Comparison of ENCODE assay signal across 15 mouse cellular contexts in the genomic region with DNA sequence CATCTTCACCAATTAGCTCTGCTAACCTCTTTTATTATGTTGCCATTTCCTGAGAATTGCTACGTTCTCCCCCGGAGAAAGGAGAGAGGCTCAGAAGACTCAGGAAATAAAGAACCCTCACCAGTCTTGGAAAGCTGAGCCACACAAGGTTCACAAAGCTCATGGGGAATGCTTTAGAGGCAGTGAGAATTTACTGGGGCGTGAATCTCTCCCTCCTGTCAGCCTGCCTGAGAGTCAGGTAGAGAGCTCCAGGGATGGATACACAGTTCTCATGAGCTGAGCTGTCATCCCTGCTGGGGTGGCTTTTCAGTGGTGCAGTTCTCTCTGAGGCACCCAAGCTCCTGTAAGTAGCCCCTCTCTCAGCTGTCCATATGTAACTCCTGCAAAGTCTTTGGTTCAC.
DNase-seq lines count a peak whose midpoint lies in the region; ATAC-seq and TF ChIP-seq lines count a peak whose summit lies in the region.
"Had no signal": no experiment of that assay in that cellular context is flagged by ENCODE, and none has a peak within 500 bp of the region (broad histone marks: within the 10 kb centered on the region; RNA-seq: fewer than 3 reads in every experiment).

No protein-coding gene starts in this region.

- H3K27me3 ChIP-seq in forebrain, embryonic 10.5 days (ENCODE audit: poor library complexity, severe bottlenecking) = no peaks in the 10 kb centered on the region
- H3K27me3 ChIP-seq in forebrain, embryonic 14.5 days (replicated peaks; ENCODE audit: control insufficient read depth, insufficient read depth, low read length) = no peaks in the 10 kb centered on the region
- H3K27me3 ChIP-seq in midbrain, postnatal 0 days (ENCODE audit: insufficient read depth, low read length) = no peaks in the 10 kb centered on the region
- no peaks in the 10 kb centered on the region for H3K27me3 ChIP-seq in midbrain, embryonic 10.5 days (ENCODE audit: low read depth, poor library complexity, severe bottlenecking)
- no peaks in the 10 kb centered on the region for H3K27me3 ChIP-seq in liver, postnatal 0 days (ENCODE audit: insufficient read depth, low read length)
- H3K27me3 ChIP-seq: heart, embryonic 12.5 days; liver, embryonic 15.5 days had no signal

- H3K27ac ChIP-seq in forebrain, embryonic 10.5 days = 0 out of 2 replicates have a peak overlapping the region, but pooled peaks have one; percentile 2
- no peak overlapping the region for H3K27ac ChIP-seq in forebrain, embryonic 14.5 days (ENCODE audit: low read depth, low read length)
- H3K27ac ChIP-seq in midbrain, postnatal 0 days (ENCODE audit: low read depth, low read length) = no peak overlapping the region
- H3K27ac ChIP-seq in midbrain, embryonic 10.5 days (replicated peaks) = no peak overlapping the region
- no peak overlapping the region for H3K27ac ChIP-seq in liver, postnatal 0 days (ENCODE audit: low read depth)
- H3K27ac ChIP-seq: liver, embryonic 15.5 days had no signal

- TF ChIP-seq EP300 in liver, postnatal 0 days (IDR thresholded peaks at IDR 0.05; ENCODE audit: low read depth) = no peak

- no peak for ATAC-seq in forebrain, embryonic 14.5 days
- ATAC-seq in midbrain, postnatal 0 days (ENCODE audit: low FRiP score) = no peak
- no peak for ATAC-seq in liver, postnatal 0 days
- ATAC-seq: forebrain, postnatal 0 days had no signal

- H3K9me3 ChIP-seq in forebrain, embryonic 10.5 days = no peaks in the 10 kb centered on the region
- H3K9me3 ChIP-seq in forebrain, embryonic 14.5 days (replicated peaks; ENCODE audit: control insufficient read depth, low read length) = no peaks in the 10 kb centered on the region
- H3K9me3 ChIP-seq in midbrain, postnatal 0 days (ENCODE audit: low read length) = no peaks in the 10 kb centered on the region
- H3K9me3 ChIP-seq in midbrain, embryonic 10.5 days (replicated peaks) = no peaks in the 10 kb centered on the region
- H3K9me3 ChIP-seq in liver, postnatal 0 days (ENCODE audit: low read length) = no peaks in the 10 kb centered on the region
- H3K9me3 ChIP-seq: heart, embryonic 12.5 days; liver, embryonic 15.5 days had no signal

- H3K36me3 ChIP-seq in forebrain, embryonic 10.5 days (replicated peaks) = no peaks in the 10 kb centered on the region
- H3K36me3 ChIP-seq in forebrain, embryonic 14.5 days (ENCODE audit: control insufficient read depth, insufficient read depth, low read length) = no peaks in the 10 kb centered on the region
- H3K36me3 ChIP-seq in midbrain, postnatal 0 days (ENCODE audit: insufficient read depth, low read length) = no peaks in the 10 kb centered on the region
- no peaks in the 10 kb centered on the region for H3K36me3 ChIP-seq in midbrain, embryonic 10.5 days
- H3K36me3 ChIP-seq in liver, postnatal 0 days (replicated peaks; ENCODE audit: insufficient read depth, low read length) = no peaks in the 10 kb centered on the region
- H3K36me3 ChIP-seq: heart, embryonic 12.5 days; liver, embryonic 15.5 days had no signal

- peaks cover 7% of the 10 kb centered on the region for H3K4me1 ChIP-seq in forebrain, embryonic 10.5 days
- H3K4me1 ChIP-seq in forebrain, embryonic 14.5 days (ENCODE audit: control insufficient read depth, insufficient read depth, low read length) = no peaks in the 10 kb centered on the region
- peaks cover 4% of the 10 kb centered on the region; the same call in 1 of the 2 replicates for H3K4me1 ChIP-seq in midbrain, postnatal 0 days (ENCODE audit: insufficient read depth, low read length)
- peaks cover 10% of the 10 kb centered on the region for H3K4me1 ChIP-seq in midbrain, embryonic 10.5 days
- H3K4me1 ChIP-seq in liver, postnatal 0 days (ENCODE audit: insufficient read depth) = no peaks in the 10 kb centered on the region
- H3K4me1 ChIP-seq: heart, embryonic 12.5 days; liver, embryonic 15.5 days had no signal

- WGBS in forebrain, embryonic 10.5 days = 11% methylated on average over 3 of the region's 3 CpGs
- WGBS in forebrain, embryonic 14.5 days = 8% methylated on average over 3 of the region's 3 CpGs
- WGBS in midbrain, postnatal 0 days = 8% methylated on average over 3 of the region's 3 CpGs
- WGBS in midbrain, embryonic 10.5 days = 28% methylated on average over 3 of the region's 3 CpGs
- 49% methylated on average over 3 of the region's 3 CpGs for WGBS in liver, postnatal 0 days (ENCODE audit: insufficient replicate concordance)

- no peak overlapping the region for H3K4me3 ChIP-seq in forebrain, embryonic 10.5 days
- H3K4me3 ChIP-seq in forebrain, embryonic 14.5 days (ENCODE audit: low read depth, low read length) = no peak overlapping the region
- H3K4me3 ChIP-seq in midbrain, postnatal 0 days (ENCODE audit: low read depth, low read length) = no peak overlapping the region
- H3K4me3 ChIP-seq in midbrain, embryonic 10.5 days = no peak overlapping the region
- H3K4me3 ChIP-seq in liver, postnatal 0 days (ENCODE audit: low read depth, low read length) = no peak overlapping the region
- H3K4me3 ChIP-seq: erythroblast, embryonic 14.5 days; heart, embryonic 12.5 days; liver, embryonic 15.5 days had no signal

- TF ChIP-seq CTCF in midbrain, postnatal 0 days (IDR thresholded peaks at IDR 0.05) = no peak
- no peak for TF ChIP-seq CTCF in liver, postnatal 0 days (IDR thresholded peaks at IDR 0.05; ENCODE audit: low read depth)

- no peak for DNase-seq in forebrain, embryonic 10.5 days (ENCODE audit: extremely low spot score, low spot score)
- DNase-seq in forebrain, embryonic 14.5 days (ENCODE audit: low spot score) = no peak
- peak; percentile 5 for DNase-seq in midbrain, postnatal 0 days (ENCODE audit: low spot score)
- DNase-seq in midbrain, embryonic 10.5 days (ENCODE audit: low spot score) = no peak
- peak; percentile 19 to 20 for DNase-seq in cerebellum, postnatal 10 days
- no peak for DNase-seq in layer of hippocampus, adult 9-11 months
- DNase-seq in thymus, postnatal 36 days = no peak
- no peak for DNase-seq in liver, postnatal 0 days
- DNase-seq: adrenal gland, postnatal 25 days; forebrain, postnatal 0 days; kidney, adult 18-20 months; lung, postnatal 10 days had no signal

- H3K4me2 ChIP-seq in forebrain, embryonic 14.5 days (ENCODE audit: low read length) = no peak overlapping the region
- H3K4me2 ChIP-seq in midbrain, postnatal 0 days (ENCODE audit: low read depth, low read length, poor library complexity, severe bottlenecking) = no peak overlapping the region
- H3K4me2 ChIP-seq in liver, postnatal 0 days (ENCODE audit: low read depth, low read length) = no peak overlapping the region
- H3K4me2 ChIP-seq: heart, embryonic 12.5 days; liver, embryonic 15.5 days had no signal

- no peak overlapping the region for H3K9ac ChIP-seq in forebrain, embryonic 14.5 days (ENCODE audit: low read length)
- H3K9ac ChIP-seq in midbrain, postnatal 0 days (replicated peaks; ENCODE audit: low read length, poor library complexity, severe bottlenecking) = no peak overlapping the region
- no peak overlapping the region for H3K9ac ChIP-seq in liver, postnatal 0 days (replicated peaks)
- H3K9ac ChIP-seq: forebrain, postnatal 0 days; heart, embryonic 12.5 days; liver, embryonic 15.5 days had no signal

Comparison
In these comparisons a context has a peak if more than half of its experiments do, and no peak if none do; other contexts are left out.
1. DNase-seq: peak in midbrain, postnatal 0 days (single experiment) and cerebellum, postnatal 10 days (2 of 2); none in forebrain, embryonic 10.5 days (single experiment), forebrain, embryonic 14.5 days (single experiment), midbrain, embryonic 10.5 days (single experiment), layer of hippocampus, adult 9-11 months (single experiment), thymus, postnatal 36 days (0 of 2) and liver, postnatal 0 days (single experiment).